Mouse (Mus musculus) bone marrow macrophage, adult 2 months (primary cell): ENCODE measurements around the gene Net1.

Experiments
- CTCF ChIP-seq: IDR thresholded peaks from 2 replicates; pipeline ENCODE4 v1.5.1; 2012; ENCODE audit warnings: low read depth, mild to moderate bottlenecking, low read length, moderate library complexity
- POLR2A ChIP-seq: IDR thresholded peaks from 2 replicates; pipeline ENCODE4 v1.6.1; 2012; ENCODE audit warnings: mild to moderate bottlenecking, low read depth, low read length, borderline replicate concordance

DNA sequence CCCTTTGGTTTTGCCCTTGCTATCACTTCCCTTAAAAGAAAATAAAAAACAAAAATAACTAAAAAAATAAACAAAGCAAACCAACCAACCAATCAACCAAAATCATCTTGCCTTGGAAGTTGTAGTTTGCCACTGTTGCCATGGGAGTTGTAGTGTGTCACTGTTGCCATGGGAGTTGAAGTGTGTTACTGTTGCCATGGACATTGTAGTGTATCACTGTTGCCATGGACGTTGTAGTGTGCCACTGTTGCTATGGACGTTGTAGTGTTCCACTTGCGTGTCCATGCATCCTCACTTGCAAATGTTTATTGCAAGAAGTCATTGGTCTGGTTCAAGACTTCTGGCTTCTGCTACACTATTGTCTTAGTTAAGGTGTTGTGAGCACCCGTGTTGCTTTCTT, 29.2 kb upstream of the Net1 start:
- TF ChIP-seq CTCF: no peak
- TF ChIP-seq POLR2A: no peak
